Mouse (Mus musculus): ENCODE measurements around the gene Zswim1. TPM values are rescaled to one million over a fixed set of nuclear protein-coding genes. Genes with fewer than 3 reads are reported as not detected.

The Zswim1 gene
- polyA plus RNA-seq, 1 experiment from 2014 or later, result 8.6 TPM

- Histone ChIP-seq H3K4me1 (ENCODE audit: control insufficient read depth in 2 of 2, insufficient read depth in 2 of 2, low read length in 2 of 2) (peaks cover 4 to 16% of the 10 kb centered on the region in 2 experiments; a peak in 3 of 4 replicates), H3K27ac (replicated peaks in 1 of 2; ENCODE audit: control insufficient read depth in 1 of 2, insufficient read depth in 1 of 2, low read depth in 2 of 2, low read length in 2 of 2) (peak within 1 kb of the TSS; percentile 72 to 82), H3K9me3 (ENCODE audit: control insufficient read depth, low read length) (no peaks in the 10 kb centered on the region), H3K36me3 (ENCODE audit: control insufficient read depth, insufficient read depth, low read length) (peaks cover 41% of the 10 kb centered on the region), H3K27me3 (ENCODE audit: control insufficient read depth, insufficient read depth, low read length) (no peaks in the 10 kb centered on the region), H3K9ac (ENCODE audit: low read length) (peak within 1 kb of the TSS; percentile 92), H3K4me3 (ENCODE audit: control insufficient read depth in 1 of 2, insufficient read depth in 1 of 2, low read depth in 1 of 2, low read length in 2 of 2) (peak within 1 kb of the TSS; percentile 85 to 94), H3K4me2 (ENCODE audit: low read length) (peak within 1 kb of the TSS; percentile 92)
- under 1% methylated on average over 47 of the region's 47 CpGs for WGBS
- peak; percentile 94 for ATAC-seq (ENCODE audit: insufficient number of reproducible peaks, insufficient read depth, low FRiP score, low read depth)
These were observed 17.8 kb upstream of the Zswim1 start, which contains the start of the genes Acot8 and Zswim3 for GRCm38 (mm10) chr2:164804533-164805331. Gene Acot8, minus strand, starts transcription at chr2:164804882. Gene Zswim3, plus strand, starts transcription at chr2:164805098.

- peak overlapping the region; percentile 78 to 94 for H3K4me3 ChIP-seq (ENCODE audit: control insufficient read depth in 1 of 2, insufficient read depth in 1 of 2, low read depth in 1 of 2, low read length in 2 of 2)
- H3K27me3 ChIP-seq (ENCODE audit: control insufficient read depth, insufficient read depth, low read length), result no peaks in the 10 kb centered on the region
- peak overlapping the region; percentile 69 to 76 for H3K27ac ChIP-seq (replicated peaks in 1 of 2; ENCODE audit: control insufficient read depth in 1 of 2, insufficient read depth in 1 of 2, low read depth in 2 of 2, low read length in 2 of 2)
- peak overlapping the region; percentile 82 for H3K9ac ChIP-seq (ENCODE audit: low read length)
- peaks cover 4 to 16% of the 10 kb centered on the region in 2 experiments; a peak in 3 of 4 replicates for H3K4me1 ChIP-seq (ENCODE audit: control insufficient read depth in 2 of 2, insufficient read depth in 2 of 2, low read length in 2 of 2)
- peak overlapping the region; percentile 92 for H3K4me2 ChIP-seq (ENCODE audit: low read length)
- peak; percentile 51 for ATAC-seq (ENCODE audit: insufficient number of reproducible peaks, insufficient read depth, low FRiP score, low read depth)
- H3K9me3 ChIP-seq (ENCODE audit: control insufficient read depth, low read length), result no peaks in the 10 kb centered on the region
- WGBS, result under 1% methylated on average over 21 of the region's 21 CpGs
- H3K36me3 ChIP-seq (ENCODE audit: control insufficient read depth, insufficient read depth, low read length), result peaks cover 36% of the 10 kb centered on the region
These were observed 17.2 kb upstream of the Zswim1 start for GRCm38 (mm10) chr2:164805332-164805718.

GRCm38 (mm10) chr2:164806614-164807013, 15.9 kb upstream of the Zswim1 start:
- Histone ChIP-seq H3K4me3 (ENCODE audit: control insufficient read depth in 1 of 2, insufficient read depth in 1 of 2, low read depth in 1 of 2, low read length in 2 of 2) (no peak overlapping the region), H3K36me3 (ENCODE audit: control insufficient read depth, insufficient read depth, low read length) (peaks cover 28% of the 10 kb centered on the region), H3K4me1 (ENCODE audit: control insufficient read depth in 2 of 2, insufficient read depth in 2 of 2, low read length in 2 of 2) (peaks cover 4 to 16% of the 10 kb centered on the region in 2 experiments; a peak in 3 of 4 replicates), H3K9ac (ENCODE audit: low read length) (no peak overlapping the region), H3K27ac (replicated peaks in 1 of 2; ENCODE audit: control insufficient read depth in 1 of 2, insufficient read depth in 1 of 2, low read depth in 2 of 2, low read length in 2 of 2) (no peak overlapping the region), H3K9me3 (ENCODE audit: control insufficient read depth, low read length) (no peaks in the 10 kb centered on the region), H3K4me2 (ENCODE audit: low read length) (no peak overlapping the region), H3K27me3 (ENCODE audit: control insufficient read depth, insufficient read depth, low read length) (no peaks in the 10 kb centered on the region)
- 71% methylated on average over 7 of the region's 7 CpGs for WGBS
- ATAC-seq (ENCODE audit: insufficient number of reproducible peaks, insufficient read depth, low FRiP score, low read depth), result no peak

GRCm38 (mm10) chr2:164813557-164813956, 8.9 kb upstream of the Zswim1 start:
- no peaks in the 10 kb centered on the region for H3K9me3 ChIP-seq (ENCODE audit: control insufficient read depth, low read length)
- peaks cover 13% of the 10 kb centered on the region for H3K36me3 ChIP-seq (ENCODE audit: control insufficient read depth, insufficient read depth, low read length)
- H3K9ac ChIP-seq (ENCODE audit: low read length), result no peak overlapping the region
- ATAC-seq (ENCODE audit: insufficient number of reproducible peaks, insufficient read depth, low FRiP score, low read depth), result no peak
- no peaks in the 10 kb centered on the region for H3K27me3 ChIP-seq (ENCODE audit: control insufficient read depth, insufficient read depth, low read length)
- no peak overlapping the region for H3K27ac ChIP-seq (replicated peaks in 1 of 2; ENCODE audit: control insufficient read depth in 1 of 2, insufficient read depth in 1 of 2, low read depth in 2 of 2, low read length in 2 of 2)
- 74% methylated on average over 2 of the region's 2 CpGs for WGBS
- peaks cover 7 to 14% of the 10 kb centered on the region in 2 experiments for H3K4me1 ChIP-seq (ENCODE audit: control insufficient read depth in 2 of 2, insufficient read depth in 2 of 2, low read length in 2 of 2)
- H3K4me3 ChIP-seq (ENCODE audit: control insufficient read depth in 1 of 2, insufficient read depth in 1 of 2, low read depth in 1 of 2, low read length in 2 of 2), result no peak overlapping the region
- no peak overlapping the region for H3K4me2 ChIP-seq (ENCODE audit: low read length)

- 66% methylated on average over 5 of the region's 5 CpGs for WGBS
- no peak overlapping the region for H3K27ac ChIP-seq (replicated peaks in 1 of 2; ENCODE audit: control insufficient read depth in 1 of 2, insufficient read depth in 1 of 2, low read depth in 2 of 2, low read length in 2 of 2)
These were observed 7.1 kb upstream of the Zswim1 start for GRCm38 (mm10) chr2:164815348-164815747.

GRCm38 (mm10) chr2:164815821-164816220, 6.7 kb upstream of the Zswim1 start:
- H3K27ac ChIP-seq (replicated peaks in 1 of 2; ENCODE audit: control insufficient read depth in 1 of 2, insufficient read depth in 1 of 2, low read depth in 2 of 2, low read length in 2 of 2), result no peak overlapping the region
- H3K4me3 ChIP-seq (ENCODE audit: control insufficient read depth in 1 of 2, insufficient read depth in 1 of 2, low read depth in 1 of 2, low read length in 2 of 2), result no peak overlapping the region
- no peak overlapping the region; the same call in 1 of the 2 replicates for H3K9ac ChIP-seq (ENCODE audit: low read length)
- no peak overlapping the region for H3K4me2 ChIP-seq (ENCODE audit: low read length)
- H3K36me3 ChIP-seq (ENCODE audit: control insufficient read depth, insufficient read depth, low read length), result peaks cover 11% of the 10 kb centered on the region; the same call in 1 of the 2 replicates
- peaks cover 7 to 14% of the 10 kb centered on the region in 2 experiments for H3K4me1 ChIP-seq (ENCODE audit: control insufficient read depth in 2 of 2, insufficient read depth in 2 of 2, low read length in 2 of 2)
- no peaks in the 10 kb centered on the region for H3K9me3 ChIP-seq (ENCODE audit: control insufficient read depth, low read length)
- 43% methylated on average over 8 of the region's 8 CpGs for WGBS
- ATAC-seq (ENCODE audit: insufficient number of reproducible peaks, insufficient read depth, low FRiP score, low read depth), result no peak
- no peaks in the 10 kb centered on the region for H3K27me3 ChIP-seq (ENCODE audit: control insufficient read depth, insufficient read depth, low read length)

More at GRCm38 (mm10) chr2:164815348-164815747, 7.1 kb upstream of the Zswim1 start:
- no peaks in the 10 kb centered on the region for H3K27me3 ChIP-seq (ENCODE audit: control insufficient read depth, insufficient read depth, low read length)
- H3K36me3 ChIP-seq (ENCODE audit: control insufficient read depth, insufficient read depth, low read length), result peaks cover 7% of the 10 kb centered on the region; the same call in 1 of the 2 replicates
- no peak overlapping the region for H3K4me2 ChIP-seq (ENCODE audit: low read length)
- no peak overlapping the region for H3K4me3 ChIP-seq (ENCODE audit: control insufficient read depth in 1 of 2, insufficient read depth in 1 of 2, low read depth in 1 of 2, low read length in 2 of 2)
- H3K9me3 ChIP-seq (ENCODE audit: control insufficient read depth, low read length), result no peaks in the 10 kb centered on the region
- no peak for ATAC-seq (ENCODE audit: insufficient number of reproducible peaks, insufficient read depth, low FRiP score, low read depth)
- peaks cover 7 to 14% of the 10 kb centered on the region in 2 experiments for H3K4me1 ChIP-seq (ENCODE audit: control insufficient read depth in 2 of 2, insufficient read depth in 2 of 2, low read length in 2 of 2)
- H3K9ac ChIP-seq (ENCODE audit: low read length), result no peak overlapping the region; the same call in 1 of the 2 replicates

GRCm38 (mm10) chr2:164817206-164817605, 5.3 kb upstream of the Zswim1 start:
- ATAC-seq (ENCODE audit: insufficient number of reproducible peaks, insufficient read depth, low FRiP score, low read depth), result no peak
- Histone ChIP-seq H3K27me3 (ENCODE audit: control insufficient read depth, insufficient read depth, low read length) (no peaks in the 10 kb centered on the region), H3K27ac (replicated peaks in 1 of 2; ENCODE audit: control insufficient read depth in 1 of 2, insufficient read depth in 1 of 2, low read depth in 2 of 2, low read length in 2 of 2) (0 out of 4 replicates have a peak overlapping the region, but pooled peaks of 1 of the 2 experiments have one; percentile 21), H3K4me1 (ENCODE audit: control insufficient read depth in 2 of 2, insufficient read depth in 2 of 2, low read length in 2 of 2) (peaks cover 7 to 14% of the 10 kb centered on the region in 2 experiments), H3K4me3 (ENCODE audit: control insufficient read depth in 1 of 2, insufficient read depth in 1 of 2, low read depth in 1 of 2, low read length in 2 of 2) (no peak overlapping the region), H3K36me3 (ENCODE audit: control insufficient read depth, insufficient read depth, low read length) (peaks cover 17% of the 10 kb centered on the region; the same call in 1 of the 2 replicates), H3K4me2 (ENCODE audit: low read length) (no peak overlapping the region), H3K9ac (ENCODE audit: low read length) (no peak overlapping the region), H3K9me3 (ENCODE audit: control insufficient read depth, low read length) (no peaks in the 10 kb centered on the region)
- 53% methylated on average over 6 of the region's 6 CpGs for WGBS
